Mouse (Mus musculus) heart, postnatal 0 days (tissue): ENCODE data around the gene Fam45a. TPM values are rescaled to one million over a fixed set of nuclear protein-coding genes. Genes with fewer than 3 reads are reported as not detected.

ENCODE experiments used
- ATAC-seq: fragments of 200-750 bp; cut with Nextera tagmentation; 2 replicates; pipeline ENCODE4 v1.8.0; 2017; ENCODE audit warnings: low read depth, moderate number of reproducible peaks, moderate library complexity; ENCODE audit not compliant: insufficient read depth
- DNase-seq: peaks from one replicate; pipeline ENCODE4 v3.0.0-alpha.2; 2016; ENCODE audit warnings: low spot score
- H3K27ac ChIP-seq: fragments of 300-500 bp; sonication (generic); 2 replicates; pipeline ENCODE4 v1.5.1; 2014; ENCODE audit warnings: low read depth, mild to moderate bottlenecking
- H3K27me3 ChIP-seq: fragments of 300-500 bp; sonication (generic); 2 replicates; pipeline ENCODE4 v1.6.1; 2014; ENCODE audit warnings: low read length, mixed read lengths; ENCODE audit not compliant: control insufficient read depth, insufficient read depth
- H3K36me3 ChIP-seq: fragments of 300-500 bp; sonication (generic); replicated peaks from 2 replicates; pipeline ENCODE4 v1.6.1; 2014; ENCODE audit warnings: low read length, mixed read lengths; ENCODE audit not compliant: control insufficient read depth, insufficient read depth
- H3K4me1 ChIP-seq: fragments of 300-500 bp; sonication (generic); 2 replicates; pipeline ENCODE4 v1.6.1; 2014; ENCODE audit warnings: antibody characterized with exemption; ENCODE audit not compliant: control insufficient read depth, insufficient read depth
- H3K4me2 ChIP-seq: fragments of 300-500 bp; sonication (generic); 2 replicates; pipeline ENCODE4 v1.6.1; 2014; ENCODE audit warnings: low read depth, mild to moderate bottlenecking, low read length, moderate library complexity
- H3K4me3 ChIP-seq: fragments of 300-500 bp; sonication (generic); 2 replicates; pipeline ENCODE4 v1.5.1; 2014; ENCODE audit warnings: low read depth, low read length
- H3K9ac ChIP-seq: fragments of 300-500 bp; sonication (generic); replicated peaks from 2 replicates; pipeline ENCODE4 v1.6.1; 2014; ENCODE audit warnings: low read depth, low read length, mixed read lengths
- H3K9me3 ChIP-seq: fragments of 300-500 bp; sonication (generic); replicated peaks from 2 replicates; pipeline ENCODE4 v1.6.1; 2016; ENCODE audit warnings: low read length; ENCODE audit not compliant: control insufficient read depth
- CTCF ChIP-seq: IDR thresholded peaks from 2 replicates; pipeline ENCODE4 v1.5.1; 2016; ENCODE audit warnings: antibody characterized with exemption, control low read depth, low read depth
- EP300 ChIP-seq: IDR thresholded peaks from 2 replicates; pipeline ENCODE4 v1.6.1; 2016; ENCODE audit warnings: antibody characterized with exemption, low read depth
- WGBS: fragments of 180-500 bp; shearing (Covaris S2); extraction: QIAGEN DNeasy Blood & Tissue Kit; methylation state at CpG from one replicate; pipeline ENCODE4 v1.1.7; 2014; 5-methylcytosine and 5-hydroxymethylcytosine counted together
- polyA plus RNA-seq: library from polyadenylated mRNA; unstranded; fragments of >200 nt; fragmentation: Nextera tagmentation; extraction: Ambion mirVana; gene quantifications from 2 replicates; pipeline ENCODE4 v1.2.1, GENCODE M21; 2015
- total RNA-seq: library from RNA; depleted of rRNA; stranded (reverse); fragments of >200 nt; gene quantifications from 2 replicates; pipeline ENCODE4 v1.2.3, GENCODE M21; 2014; ENCODE audit warnings: low replicate concordance

Gene Fam45a
- total and polyA plus RNA-seq, 2 experiments from 2014 or later: 15.0 to 23.0 TPM

- ATAC-seq (no peak), DNase-seq (no peak)
- peak overlapping the region; percentile 89 for H3K4me3 ChIP-seq
- no peaks in the 10 kb centered on the region for H3K9me3 ChIP-seq
- H3K9ac ChIP-seq: peak overlapping the region; percentile 54
- H3K4me2 ChIP-seq: peak overlapping the region; percentile 73
- H3K27me3 ChIP-seq: no peaks in the 10 kb centered on the region
- WGBS: 27% methylated on average over 6 of the region's 6 CpGs
- H3K27ac ChIP-seq: no peak overlapping the region
- TF ChIP-seq EP300: no peak
- no peak for TF ChIP-seq CTCF
- H3K36me3 ChIP-seq: no peaks in the 10 kb centered on the region
- H3K4me1 ChIP-seq: peaks cover 24% of the 10 kb centered on the region
Measured at GRCm38 (mm10) chr19:60788214-60788960, 23.0 kb upstream of the Fam45a start.

GRCm38 (mm10) chr19:60789452-60789851, 21.9 kb upstream of the Fam45a start:
- Histone ChIP-seq H3K9ac (peak overlapping the region; percentile 96), H3K4me1 (peaks cover 24% of the 10 kb centered on the region), H3K36me3 (no peaks in the 10 kb centered on the region), H3K27ac (peak overlapping the region; percentile 99), H3K9me3 (no peaks in the 10 kb centered on the region), H3K4me3 (peak overlapping the region; percentile 89), H3K27me3 (no peaks in the 10 kb centered on the region), H3K4me2 (peak overlapping the region; percentile 73)
- TF ChIP-seq CTCF (no peak), EP300 (no peak)
- DNase-seq (no peak), ATAC-seq (no peak)
- WGBS: 0% methylated on average over 7 of the region's 7 CpGs

GRCm38 (mm10) chr19:60789919-60790506, 21.4 kb upstream of the Fam45a start:
- ATAC-seq (peak; percentile 71), DNase-seq (peak; percentile 41)
- Histone ChIP-seq H3K27me3 (no peaks in the 10 kb centered on the region), H3K9ac (peak overlapping the region; percentile 96), H3K36me3 (no peaks in the 10 kb centered on the region), H3K4me2 (peak overlapping the region; percentile 73), H3K9me3 (no peaks in the 10 kb centered on the region), H3K4me1 (peaks cover 24% of the 10 kb centered on the region), H3K4me3 (peak overlapping the region; percentile 89), H3K27ac (peak overlapping the region; percentile 99)
- WGBS: under 1% methylated on average over 59 of the region's 60 CpGs
- TF ChIP-seq CTCF (no peak), EP300 (no peak)

- Histone ChIP-seq H3K4me3 (peak within 1 kb of the TSS; percentile 89), H3K27ac (peak within 1 kb of the TSS; percentile 99), H3K27me3 (no peaks in the 10 kb centered on the region), H3K9me3 (no peaks in the 10 kb centered on the region), H3K4me2 (peak within 1 kb of the TSS; percentile 73), H3K4me1 (peaks cover 24% of the 10 kb centered on the region), H3K36me3 (no peaks in the 10 kb centered on the region), H3K9ac (peak within 1 kb of the TSS; percentile 96)
- ATAC-seq: peak; percentile 93
- DNase-seq: peak; percentile 95
- TF ChIP-seq CTCF (no peak), EP300 (no peak)
- WGBS: 0% methylated on average over 56 of the region's 57 CpGs
Measured at GRCm38 (mm10) chr19:60790551-60791161, 20.7 kb upstream of the Fam45a start, which contains the start of gene Eif3a. Gene Eif3a (minus strand): TSS chr19:60790658.

GRCm38 (mm10) chr19:60791164-60791563, 20.2 kb upstream of the Fam45a start:
- Histone ChIP-seq H3K9ac (peak overlapping the region; percentile 96), H3K4me2 (peak overlapping the region; percentile 73), H3K4me3 (peak overlapping the region; percentile 89), H3K36me3 (no peaks in the 10 kb centered on the region), H3K27ac (peak overlapping the region; percentile 99), H3K27me3 (no peaks in the 10 kb centered on the region), H3K4me1 (peaks cover 20% of the 10 kb centered on the region), H3K9me3 (no peaks in the 10 kb centered on the region)
- no peak for DNase-seq
- no peak for TF ChIP-seq CTCF
- TF ChIP-seq EP300: 0 out of 2 replicates have a peak, but pooled peaks have one; percentile 38
- WGBS: 17% methylated on average over 9 of the region's 9 CpGs
- no peak for ATAC-seq
